Mouse (Mus musculus): ENCODE data around the gene Gm3250. TPM values are rescaled to one million over a fixed set of nuclear protein-coding genes. Genes with fewer than 3 reads are reported as not detected.
"Not testable (repeated sequence)": the region's sequence is repeated elsewhere in the genome, so short reads cannot be mapped to it uniquely, and the experiment has no call there.

The Gm3250 gene
- total and polyA plus RNA-seq, 3 experiments: not detected

DNA sequence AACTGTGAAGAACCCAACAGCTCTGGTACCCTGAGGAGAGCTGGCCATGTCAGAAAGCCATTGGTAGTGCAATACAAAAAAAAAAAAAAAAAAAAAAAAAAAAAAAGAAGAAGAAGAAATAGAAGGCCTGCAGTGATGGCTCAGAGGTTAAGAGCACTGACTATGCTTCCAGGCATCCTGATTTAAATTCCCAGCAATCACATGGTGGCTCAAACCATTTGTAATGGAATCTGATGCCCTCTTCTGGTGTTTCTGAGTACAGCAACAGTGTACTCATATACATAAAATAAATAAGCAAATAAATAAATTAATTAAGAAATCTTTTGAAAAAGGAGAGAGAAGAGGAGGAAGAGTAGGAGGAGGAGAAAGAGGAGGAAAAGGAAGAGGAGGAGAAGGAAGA, 28.9 kb downstream of the Gm3250 start:
- H3K9ac ChIP-seq (ENCODE audit: insufficient read depth, low read depth): no peak overlapping the region
- H3K36me3 ChIP-seq (replicated peaks in 1 of 2; ENCODE audit: control insufficient read depth in 1 of 2, insufficient read depth in 1 of 2, low read length in 1 of 2): no peaks in the 10 kb centered on the region
- TF ChIP-seq ZMIZ1 (IDR thresholded peaks at IDR 0.05; ENCODE audit: low read depth, low read length): no peak
- peak; percentile 39 for TF ChIP-seq SMC3 (IDR thresholded peaks at IDR 0.05; ENCODE audit: low read depth, low read length)
- peak; percentile 49 for TF ChIP-seq RAD21 (IDR thresholded peaks at IDR 0.05; ENCODE audit: low read depth, low read length)
- TF ChIP-seq MYC (IDR thresholded peaks at IDR 0.05; ENCODE audit: low read depth, low read length): 0 out of 2 replicates have a peak, but pooled peaks have one; percentile 23
- peak in 1 of 2 experiments; percentile 51; a peak in 2 of 4 replicates for TF ChIP-seq CTCF (conservative IDR thresholded peaks at IDR 0.05 in 1 of 2, IDR thresholded peaks at IDR 0.05 in 1 of 2; ENCODE audit: low read depth in 2 of 2, low read length in 2 of 2)
- no peak for DNase-seq (ENCODE audit: extremely low read depth)
- H3K4me2 ChIP-seq (ENCODE audit: insufficient read depth, low read depth, poor library complexity, severe bottlenecking): peak overlapping the region; percentile 26; the same call in 1 of the 2 replicates
- peaks cover 34% of the 10 kb centered on the region for H3K27me3 ChIP-seq (replicated peaks)
- H3K4me1 ChIP-seq (ENCODE audit: control insufficient read depth in 1 of 2, insufficient read depth in 2 of 2): no peaks in the 10 kb centered on the region
- no peak overlapping the region for H3K4me3 ChIP-seq (replicated peaks in 1 of 3; ENCODE audit: low read depth in 2 of 3, low read length in 2 of 3, poor library complexity in 1 of 3)
- no peaks in the 10 kb centered on the region for H3K79me2 ChIP-seq (replicated peaks; ENCODE audit: control insufficient read depth, extremely low read depth, insufficient read depth, poor library complexity, severe bottlenecking)
- H3K9me3 ChIP-seq (replicated peaks; ENCODE audit: low read length): peaks cover 7% of the 10 kb centered on the region
- no peak overlapping the region for H3K27ac ChIP-seq (ENCODE audit: insufficient read depth, low read depth)
- in situ Hi-C loops (cut with MboI; ENCODE audit: low pct_ligation_motif_present, low pct_unique_long_range_greater_than_20kb, low sequenced_read_pairs): no loop called here
- dilution Hi-C loops (cut with MboI; ENCODE audit: extremely low pct_ligation_motif_present, extremely low pct_unique_long_range_greater_than_20kb, low sequenced_read_pairs): no loop called here

DNA sequence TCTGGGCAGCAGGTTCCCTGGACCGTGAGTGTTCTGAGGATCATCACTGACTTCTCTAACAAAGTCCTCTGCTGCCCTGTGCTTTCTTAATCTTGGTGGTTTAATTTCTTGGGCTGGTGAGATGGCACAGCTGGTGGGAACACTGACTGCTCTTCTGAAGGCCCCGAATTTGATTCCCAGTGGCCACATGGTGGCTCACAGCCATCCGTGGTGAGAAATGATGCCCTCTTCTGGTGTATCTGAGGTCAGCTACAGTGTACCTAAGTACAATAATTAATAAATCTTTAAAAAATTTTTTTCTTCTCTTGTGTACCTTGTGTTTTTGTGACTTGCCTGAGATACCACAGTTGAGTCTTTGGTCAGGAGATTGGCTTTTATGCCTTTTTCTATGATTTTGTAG, 30.0 kb downstream of the Gm3250 start:
- H3K79me2 ChIP-seq (replicated peaks; ENCODE audit: control insufficient read depth, extremely low read depth, insufficient read depth, poor library complexity, severe bottlenecking); H3K4me1 ChIP-seq (ENCODE audit: control insufficient read depth in 1 of 2, insufficient read depth in 2 of 2); H3K9ac ChIP-seq (ENCODE audit: insufficient read depth, low read depth); dilution Hi-C loops (cut with MboI; ENCODE audit: extremely low pct_ligation_motif_present, extremely low pct_unique_long_range_greater_than_20kb, low sequenced_read_pairs); in situ Hi-C loops (cut with MboI; ENCODE audit: low pct_ligation_motif_present, low pct_unique_long_range_greater_than_20kb, low sequenced_read_pairs); H3K36me3 ChIP-seq (replicated peaks in 1 of 2; ENCODE audit: control insufficient read depth in 1 of 2, insufficient read depth in 1 of 2, low read length in 1 of 2); H3K4me2 ChIP-seq (ENCODE audit: insufficient read depth, low read depth, poor library complexity, severe bottlenecking); H3K4me3 ChIP-seq (replicated peaks in 1 of 3; ENCODE audit: low read depth in 2 of 3, low read length in 2 of 3, poor library complexity in 1 of 3); H3K27ac ChIP-seq (ENCODE audit: insufficient read depth, low read depth): not testable (repeated sequence)
- peak in 1 of 2 experiments; percentile 71; a peak in 2 of 4 replicates for TF ChIP-seq CTCF (conservative IDR thresholded peaks at IDR 0.05 in 1 of 2, IDR thresholded peaks at IDR 0.05 in 1 of 2; ENCODE audit: low read depth in 2 of 2, low read length in 2 of 2)
- peak; percentile 13 for TF ChIP-seq RAD21 (IDR thresholded peaks at IDR 0.05; ENCODE audit: low read depth, low read length)
- peak; percentile 54 for TF ChIP-seq SMC3 (IDR thresholded peaks at IDR 0.05; ENCODE audit: low read depth, low read length)
- Histone ChIP-seq H3K9me3 (replicated peaks; ENCODE audit: low read length) (peaks cover 16% of the 10 kb centered on the region), H3K27me3 (replicated peaks) (peaks cover 23% of the 10 kb centered on the region)
- peak; percentile 15 for DNase-seq (ENCODE audit: extremely low read depth)

- in situ Hi-C loops (cut with MboI; ENCODE audit: low pct_ligation_motif_present, low pct_unique_long_range_greater_than_20kb, low sequenced_read_pairs); dilution Hi-C loops (cut with MboI; ENCODE audit: extremely low pct_ligation_motif_present, extremely low pct_unique_long_range_greater_than_20kb, low sequenced_read_pairs); H3K9ac ChIP-seq (ENCODE audit: insufficient read depth, low read depth); H3K36me3 ChIP-seq (replicated peaks in 1 of 2; ENCODE audit: control insufficient read depth in 1 of 2, insufficient read depth in 1 of 2, low read length in 1 of 2); H3K79me2 ChIP-seq (replicated peaks; ENCODE audit: control insufficient read depth, extremely low read depth, insufficient read depth, poor library complexity, severe bottlenecking); H3K4me2 ChIP-seq (ENCODE audit: insufficient read depth, low read depth, poor library complexity, severe bottlenecking); DNase-seq (ENCODE audit: extremely low read depth); H3K27ac ChIP-seq (ENCODE audit: insufficient read depth, low read depth); H3K4me3 ChIP-seq (replicated peaks in 1 of 3; ENCODE audit: low read depth in 2 of 3, low read length in 2 of 3, poor library complexity in 1 of 3); H3K4me1 ChIP-seq (ENCODE audit: control insufficient read depth in 1 of 2, insufficient read depth in 2 of 2): not testable (repeated sequence)
- H3K27me3 ChIP-seq (replicated peaks): peaks cover 19% of the 10 kb centered on the region
- H3K9me3 ChIP-seq (replicated peaks; ENCODE audit: low read length): peaks cover 18% of the 10 kb centered on the region
Observed at GRCm38 (mm10) chr10:77751254-77751653, 31.1 kb downstream of the Gm3250 start, which contains the start of gene Gm9736. TSS of gene Gm9736 (minus strand) at chr10:77751354.

- H3K4me1 ChIP-seq (ENCODE audit: control insufficient read depth in 1 of 2, insufficient read depth in 2 of 2); H3K36me3 ChIP-seq (replicated peaks in 1 of 2; ENCODE audit: control insufficient read depth in 1 of 2, insufficient read depth in 1 of 2, low read length in 1 of 2); DNase-seq (ENCODE audit: extremely low read depth); dilution Hi-C loops (cut with MboI; ENCODE audit: extremely low pct_ligation_motif_present, extremely low pct_unique_long_range_greater_than_20kb, low sequenced_read_pairs); H3K4me3 ChIP-seq (replicated peaks in 1 of 3; ENCODE audit: low read depth in 2 of 3, low read length in 2 of 3, poor library complexity in 1 of 3); H3K9ac ChIP-seq (ENCODE audit: insufficient read depth, low read depth); H3K4me2 ChIP-seq (ENCODE audit: insufficient read depth, low read depth, poor library complexity, severe bottlenecking); H3K79me2 ChIP-seq (replicated peaks; ENCODE audit: control insufficient read depth, extremely low read depth, insufficient read depth, poor library complexity, severe bottlenecking); H3K27ac ChIP-seq (ENCODE audit: insufficient read depth, low read depth); in situ Hi-C loops (cut with MboI; ENCODE audit: low pct_ligation_motif_present, low pct_unique_long_range_greater_than_20kb, low sequenced_read_pairs): not testable (repeated sequence)
- Histone ChIP-seq H3K27me3 (replicated peaks) (peaks cover 20% of the 10 kb centered on the region), H3K9me3 (replicated peaks; ENCODE audit: low read length) (peaks cover 18% of the 10 kb centered on the region)
Observed at GRCm38 (mm10) chr10:77750686-77751085, 31.7 kb downstream of the Gm3250 start.

DNA sequence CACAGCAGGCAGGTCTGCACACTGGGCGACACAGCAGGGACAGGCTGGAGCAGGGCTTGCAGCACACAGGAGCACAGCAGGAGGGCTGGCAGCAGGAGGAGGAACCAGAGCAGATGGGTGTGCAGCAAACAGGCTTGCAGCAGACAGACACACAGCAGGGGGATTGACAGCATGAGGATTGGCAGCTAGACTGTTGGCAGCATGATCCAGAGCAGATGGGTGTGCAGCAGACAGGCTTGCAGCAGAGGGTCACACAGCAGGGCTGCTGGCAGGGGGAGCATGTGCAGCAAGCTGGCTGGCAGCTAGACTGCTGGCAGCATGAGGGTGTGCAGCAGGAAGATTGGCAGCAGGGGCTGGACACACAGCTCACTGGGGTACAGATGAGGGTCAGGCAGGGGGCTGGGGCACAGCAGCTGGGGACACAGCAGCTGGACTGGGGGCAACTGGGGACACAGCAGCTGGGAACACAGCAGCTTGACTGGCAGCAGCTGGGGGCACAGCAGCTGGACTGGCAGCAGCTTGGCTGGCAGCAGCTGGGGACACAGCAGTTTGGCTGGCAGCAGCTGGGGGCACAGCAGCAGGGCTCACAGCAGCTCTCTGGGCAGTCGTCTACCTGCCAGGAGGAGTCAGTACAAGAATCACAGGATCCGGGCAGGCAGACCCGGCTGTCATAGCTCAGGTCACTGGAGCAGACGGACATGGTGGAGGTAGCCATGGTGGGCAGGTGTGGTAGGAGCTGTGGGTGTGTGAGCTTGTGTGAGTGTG, 40.2 kb downstream of the Gm3250 start, which contains the start of gene Gm18596:
TSS of gene Gm18596 (minus strand) at position 715 of the 765 bp plus-strand sequence.
- H3K9me3 ChIP-seq (replicated peaks; ENCODE audit: low read length); H3K4me2 ChIP-seq (ENCODE audit: insufficient read depth, low read depth, poor library complexity, severe bottlenecking); H3K36me3 ChIP-seq (replicated peaks in 1 of 2; ENCODE audit: control insufficient read depth in 1 of 2, insufficient read depth in 1 of 2, low read length in 1 of 2); DNase-seq (ENCODE audit: extremely low read depth); H3K79me2 ChIP-seq (replicated peaks; ENCODE audit: control insufficient read depth, extremely low read depth, insufficient read depth, poor library complexity, severe bottlenecking); H3K4me3 ChIP-seq (replicated peaks in 1 of 3; ENCODE audit: low read depth in 2 of 3, low read length in 2 of 3, poor library complexity in 1 of 3); H3K27ac ChIP-seq (ENCODE audit: insufficient read depth, low read depth); dilution Hi-C loops (cut with MboI; ENCODE audit: extremely low pct_ligation_motif_present, extremely low pct_unique_long_range_greater_than_20kb, low sequenced_read_pairs); in situ Hi-C loops (cut with MboI; ENCODE audit: low pct_ligation_motif_present, low pct_unique_long_range_greater_than_20kb, low sequenced_read_pairs); H3K9ac ChIP-seq (ENCODE audit: insufficient read depth, low read depth); H3K4me1 ChIP-seq (ENCODE audit: control insufficient read depth in 1 of 2, insufficient read depth in 2 of 2): not testable (repeated sequence)
- H3K27me3 ChIP-seq (replicated peaks): peaks cover 50% of the 10 kb centered on the region

All from CH12.LX (cell line).